Mouse (Mus musculus): Measurements from ENCODE around the gene Fam160a2.

The Fam160a2 gene

DNA sequence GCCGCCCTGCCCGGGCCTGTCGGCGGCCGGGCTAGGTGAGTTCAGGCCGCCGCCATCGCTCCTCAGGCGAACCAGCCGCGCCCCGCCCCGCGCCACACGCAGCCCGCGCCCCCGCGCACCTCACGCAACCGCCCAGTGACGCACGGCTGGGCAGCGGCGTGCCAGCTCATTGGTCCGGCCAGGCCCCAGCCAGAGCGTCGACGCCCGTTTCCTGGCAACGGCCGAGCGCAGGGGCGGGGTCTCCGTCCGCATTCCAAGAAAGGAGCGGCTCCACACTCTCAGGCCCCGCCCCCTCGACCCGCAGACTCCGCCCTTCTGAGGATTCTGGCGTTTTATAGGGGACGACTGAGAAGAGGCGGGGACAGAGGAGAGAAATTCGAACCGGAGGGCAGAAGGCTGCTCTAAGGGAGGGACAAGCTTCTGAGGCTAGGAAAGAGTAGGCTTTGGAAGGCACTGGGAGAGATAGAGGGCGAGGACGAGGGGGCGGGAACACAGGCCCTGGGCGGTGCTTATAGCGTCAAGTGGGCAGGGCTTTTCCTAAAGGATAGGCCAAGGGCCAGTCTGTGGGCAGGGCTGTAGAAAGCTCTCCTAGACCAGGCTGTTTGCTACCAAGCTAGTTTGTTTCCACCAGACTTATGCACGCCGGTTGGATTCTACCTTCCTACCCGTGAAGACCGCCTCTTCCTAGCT, at the start of gene Fam160a2:
Fam160a2 (minus strand) TSS at position 120 of the 690 bp plus-strand sequence.
- DNase-seq (ENCODE audit: low spot score in 2 of 2) = peak; percentile 98 to 99

- no peak for DNase-seq (ENCODE audit: low spot score in 2 of 2)
Observed at GRCm38 (mm10) chr7:105445076-105445475, 45.2 kb upstream of the Fam160a2 start.

DNA sequence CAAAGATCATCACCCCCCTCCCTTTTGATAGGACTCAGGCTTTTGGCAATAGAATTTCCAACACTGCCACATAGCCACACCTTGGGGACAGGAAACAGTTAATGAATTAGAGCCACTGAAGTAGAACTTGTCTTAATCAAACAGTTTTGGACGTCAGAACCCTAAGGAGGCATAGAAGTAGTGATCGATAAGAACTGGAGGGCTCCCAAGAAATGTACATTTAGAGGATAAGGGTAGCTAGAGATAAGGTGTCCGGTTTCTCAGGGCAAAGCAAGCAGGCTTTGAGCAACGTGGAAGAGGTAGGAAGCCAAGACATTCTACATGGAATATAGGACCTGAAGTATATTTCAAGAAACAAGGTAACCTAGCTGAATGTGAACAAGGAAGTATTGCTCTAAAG, 41.6 kb upstream of the Fam160a2 start:
- no peak for DNase-seq (ENCODE audit: low spot score in 2 of 2)

DNA sequence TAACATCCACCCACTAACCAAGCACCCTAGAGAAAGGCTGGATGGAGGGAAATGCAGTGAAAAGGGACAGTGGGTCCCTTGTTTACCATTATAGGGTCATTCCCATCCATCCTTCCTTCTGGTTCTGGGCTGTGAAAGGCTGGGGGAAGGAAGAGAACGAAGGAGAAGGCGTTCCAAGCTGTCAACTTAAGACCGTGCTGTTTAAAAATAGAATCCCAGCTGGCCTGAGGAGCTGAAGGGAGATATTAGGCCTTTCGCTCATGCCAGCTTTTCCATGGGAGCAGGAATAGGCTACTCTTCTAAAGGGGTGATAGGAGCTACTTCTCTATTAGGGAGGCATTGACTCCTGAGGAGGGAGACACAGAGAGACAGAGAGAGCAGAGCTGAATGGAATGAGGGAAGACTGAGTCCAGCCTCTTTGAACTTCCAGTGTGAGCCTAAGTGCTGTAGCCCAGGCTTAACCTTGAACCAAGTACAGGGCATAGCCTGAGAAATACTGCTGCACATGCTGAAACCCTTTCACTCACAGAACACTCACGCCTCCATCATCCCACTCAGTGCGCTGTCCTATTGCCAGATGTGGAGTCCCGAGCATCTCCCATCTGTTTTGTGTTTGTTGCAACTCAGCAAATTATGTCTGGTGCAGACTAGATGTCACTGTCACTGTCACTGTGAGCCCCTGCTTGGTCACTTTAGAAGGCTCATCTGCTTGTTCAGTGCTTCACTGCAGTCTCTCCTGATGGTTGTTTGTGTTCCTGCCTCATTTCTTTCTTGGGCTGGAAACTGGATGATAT, 38.3 kb upstream of the Fam160a2 start:
- peak; percentile 52 to 70 for DNase-seq (ENCODE audit: low spot score in 2 of 2)

DNA sequence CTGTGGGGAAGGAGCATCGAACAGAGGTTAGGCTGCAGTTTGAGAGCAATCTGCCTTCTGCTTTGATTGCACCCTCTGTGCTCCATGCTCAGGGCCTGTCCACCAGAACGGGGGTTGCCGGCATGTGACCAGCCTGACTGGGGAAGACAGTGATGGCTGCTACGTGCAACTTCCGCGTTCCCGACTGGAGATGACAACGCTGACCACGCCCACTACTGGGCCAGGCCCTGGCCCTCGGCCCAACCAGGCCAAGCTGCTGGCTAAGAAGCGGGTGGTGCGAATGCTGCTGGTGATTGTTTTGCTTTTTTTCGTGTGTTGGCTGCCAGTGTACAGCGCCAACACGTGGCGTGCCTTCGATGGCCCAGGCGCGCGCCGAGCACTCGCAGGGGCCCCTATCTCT, 34.9 kb upstream of the Fam160a2 start:
- DNase-seq (ENCODE audit: low spot score in 2 of 2) = no peak

DNA sequence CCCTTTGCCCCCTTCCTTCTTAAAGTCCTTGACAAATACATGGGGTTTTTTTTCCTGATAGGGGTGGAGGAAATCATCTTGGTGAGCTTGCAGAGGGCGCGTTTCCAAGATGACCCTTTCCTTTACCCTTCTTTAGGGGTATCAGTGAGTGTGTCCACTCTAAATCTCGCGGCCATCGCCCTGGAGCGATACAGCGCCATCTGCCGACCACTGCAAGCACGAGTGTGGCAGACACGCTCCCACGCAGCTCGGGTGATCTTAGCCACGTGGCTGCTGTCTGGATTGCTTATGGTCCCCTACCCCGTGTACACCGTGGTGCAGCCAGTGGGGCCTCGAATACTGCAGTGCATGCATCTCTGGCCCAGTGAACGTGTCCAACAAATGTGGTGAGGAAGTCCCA, 34.0 kb upstream of the Fam160a2 start:
- no peak for DNase-seq (ENCODE audit: low spot score in 2 of 2)

GRCm38 (mm10) chr7:105432058-105432457, 32.2 kb upstream of the Fam160a2 start:
- DNase-seq (ENCODE audit: low spot score in 2 of 2) = no peak

DNA sequence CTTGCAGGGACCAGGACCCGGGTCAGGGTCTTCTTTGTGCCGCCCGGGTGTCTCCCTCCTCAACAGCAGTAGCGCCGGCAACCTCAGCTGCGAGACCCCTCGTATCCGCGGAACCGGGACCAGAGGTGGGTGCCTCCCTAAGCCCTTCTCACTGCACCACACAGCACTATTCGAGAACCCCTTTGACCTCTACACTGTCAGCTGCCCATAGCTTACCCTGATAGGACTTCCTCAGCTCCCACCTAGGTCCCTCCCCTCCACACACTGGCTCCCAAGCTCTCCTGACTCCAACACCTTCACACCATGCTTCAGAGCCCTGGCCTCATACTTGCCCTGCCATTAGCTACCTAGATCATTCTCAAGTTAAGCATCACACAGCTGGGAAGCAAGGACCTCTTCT, 26.2 kb upstream of the Fam160a2 start:
- no peak for DNase-seq (ENCODE audit: low spot score in 2 of 2)

- peak in 1 of 2 experiments; percentile 65 for DNase-seq (ENCODE audit: low spot score in 2 of 2)
Observed at GRCm38 (mm10) chr7:105425424-105426043, 25.7 kb upstream of the Fam160a2 start, which contains the start of gene Cckbr. TSS of gene Cckbr (plus strand) at chr7:105425731.

GRCm38 (mm10) chr7:105424368-105424767, 24.5 kb upstream of the Fam160a2 start:
- DNase-seq (ENCODE audit: low spot score in 2 of 2) = no peak

DNA sequence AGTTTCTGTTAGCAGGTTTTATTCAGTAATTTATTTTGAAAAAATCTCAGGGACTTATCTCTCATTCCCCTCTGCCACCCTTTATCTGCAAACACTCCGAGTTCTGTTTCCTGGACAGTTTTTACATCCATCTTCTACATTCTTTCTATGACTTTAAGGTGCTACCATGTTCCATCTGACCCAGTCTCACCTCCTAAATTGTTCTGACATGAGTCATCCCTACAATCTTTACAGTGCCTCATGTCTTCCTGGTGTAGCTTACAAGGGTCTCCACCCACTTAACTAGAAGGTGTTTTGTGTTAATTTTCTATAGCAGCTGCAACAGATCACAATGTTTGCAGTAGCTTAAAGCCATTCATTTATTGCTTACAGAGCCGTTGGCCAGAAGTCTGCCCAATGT, 21.0 kb upstream of the Fam160a2 start:
- no peak for DNase-seq (ENCODE audit: low spot score in 2 of 2)

DNA sequence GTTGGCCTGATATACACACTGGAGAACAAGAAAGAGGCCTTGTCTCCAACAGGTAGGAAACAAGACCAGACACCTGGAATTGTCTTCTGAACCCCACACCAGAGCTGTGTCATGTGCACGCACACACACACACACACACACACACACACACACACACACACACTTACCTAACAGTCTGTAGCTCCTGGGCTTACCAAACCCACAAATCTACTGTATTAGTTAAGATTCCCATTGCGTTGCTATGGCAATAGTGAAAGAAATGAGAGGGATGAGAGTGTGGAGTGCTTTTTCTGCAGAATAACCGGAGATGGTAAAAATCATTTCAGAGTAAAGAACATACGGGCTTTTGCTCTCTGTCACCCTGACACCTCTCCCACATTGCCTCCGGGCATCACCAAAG, 18.3 kb upstream of the Fam160a2 start:
- no peak for DNase-seq (ENCODE audit: low spot score in 2 of 2)

- no peak for DNase-seq (ENCODE audit: low spot score in 2 of 2)
Observed at GRCm38 (mm10) chr7:105416529-105416928, 16.7 kb upstream of the Fam160a2 start.

- DNase-seq (ENCODE audit: low spot score in 2 of 2) = peak in 1 of 2 experiments; percentile 62
Observed at GRCm38 (mm10) chr7:105414385-105414784, 14.5 kb upstream of the Fam160a2 start.

GRCm38 (mm10) chr7:105411874-105412632, 12.2 kb upstream of the Fam160a2 start:
- DNase-seq (ENCODE audit: low spot score in 2 of 2) = peak in 1 of 2 experiments; percentile 92

- no peak for DNase-seq (ENCODE audit: low spot score in 2 of 2)
Observed at GRCm38 (mm10) chr7:105406322-105406721, 6.5 kb upstream of the Fam160a2 start.

- DNase-seq (ENCODE audit: low spot score in 2 of 2) = no peak
Observed at GRCm38 (mm10) chr7:105404268-105404667, 4.4 kb upstream of the Fam160a2 start, which contains the start of gene Cnga4. TSS of gene Cnga4 (plus strand) at chr7:105404568.

DNA sequence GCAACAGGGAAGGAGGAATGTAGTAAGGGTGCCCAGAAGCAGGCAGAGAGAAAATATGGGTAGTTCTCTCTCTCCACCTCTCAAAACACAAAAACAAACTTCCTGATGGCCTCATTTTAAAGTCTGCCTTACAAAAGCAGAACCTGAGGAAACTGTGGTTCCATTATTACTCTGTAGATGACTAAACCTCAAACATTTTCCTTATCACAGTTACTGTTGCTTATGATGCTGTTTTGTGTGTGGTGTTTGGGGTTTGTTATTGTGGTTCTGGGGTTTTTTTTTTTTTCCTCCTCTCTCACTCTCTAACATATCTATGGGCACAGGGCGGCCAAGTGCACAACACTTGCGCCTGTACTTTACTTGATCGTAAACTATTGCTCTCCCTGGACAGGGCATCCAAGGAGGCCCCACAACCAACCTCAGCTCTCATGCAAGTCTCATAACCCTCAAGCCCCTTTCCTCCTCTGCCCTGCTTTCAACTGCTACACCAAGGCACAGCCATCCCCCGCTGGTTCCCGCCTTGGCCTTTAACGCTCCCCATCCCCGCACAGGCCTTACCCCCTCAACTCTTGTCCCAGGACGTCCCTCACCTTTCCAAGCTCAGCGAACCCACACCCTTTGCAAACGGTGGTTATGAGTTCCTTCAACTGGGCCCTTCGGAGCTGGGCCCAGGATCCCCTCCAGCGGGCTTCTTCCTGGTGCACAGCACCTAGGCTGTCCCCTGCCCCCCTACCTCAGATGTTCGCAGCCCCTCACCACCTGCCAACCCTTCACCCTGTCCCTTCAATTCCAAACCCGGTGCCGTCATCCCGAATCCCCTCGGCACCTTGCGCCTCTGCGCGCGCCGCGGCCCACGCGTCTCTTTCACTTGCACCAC, 558 bp downstream of the Fam160a2 start:
- DNase-seq (ENCODE audit: low spot score in 2 of 2) = no peak

DNA sequence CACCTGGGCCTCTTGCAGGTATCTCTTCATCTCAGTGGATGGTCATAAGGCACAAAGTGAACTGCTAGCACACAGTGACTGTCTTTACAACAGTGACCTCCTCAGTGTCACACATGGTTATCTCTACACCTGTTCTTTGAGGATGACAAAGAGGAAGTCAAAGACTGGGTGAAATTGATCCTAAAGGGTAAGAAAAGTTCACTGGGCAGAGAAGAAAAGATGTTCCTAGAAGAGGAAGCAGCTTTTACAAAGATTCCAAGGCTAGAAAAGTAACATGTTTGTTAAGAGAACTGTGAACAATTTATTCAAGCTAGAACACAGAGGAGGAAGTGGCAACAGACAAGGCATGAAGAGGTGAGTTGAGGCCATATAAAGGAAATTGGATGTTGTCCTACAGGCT, 3.7 kb downstream of the Fam160a2 start:
- no peak for DNase-seq (ENCODE audit: low spot score in 2 of 2)

GRCm38 (mm10) chr7:105395131-105395820, 4.6 kb downstream of the Fam160a2 start:
- DNase-seq (ENCODE audit: low spot score in 2 of 2) = no peak

Data from left cerebral cortex, adult 9 months (tissue).